Mouse (Mus musculus): ENCODE measurements at regions not wholly inside any gene's neighbourhood (a gene's known extent, or its start where the extent isn't known, plus 50 kb on each side); places are given as distances from the start of the nearest gene placed in this dataset.

GRCm38 (mm10) chr11:41533009-41533408 is 467.6 kb downstream of the Gabrg2 start:
- DNase-seq, result no peak

- no peak for DNase-seq
Observed at GRCm38 (mm10) chr11:41531971-41532896, 468.4 kb downstream of the Gabrg2 start.

GRCm38 (mm10) chr11:41524979-41525378 is 475.7 kb downstream of the Gabrg2 start:
- no peak for DNase-seq

DNA sequence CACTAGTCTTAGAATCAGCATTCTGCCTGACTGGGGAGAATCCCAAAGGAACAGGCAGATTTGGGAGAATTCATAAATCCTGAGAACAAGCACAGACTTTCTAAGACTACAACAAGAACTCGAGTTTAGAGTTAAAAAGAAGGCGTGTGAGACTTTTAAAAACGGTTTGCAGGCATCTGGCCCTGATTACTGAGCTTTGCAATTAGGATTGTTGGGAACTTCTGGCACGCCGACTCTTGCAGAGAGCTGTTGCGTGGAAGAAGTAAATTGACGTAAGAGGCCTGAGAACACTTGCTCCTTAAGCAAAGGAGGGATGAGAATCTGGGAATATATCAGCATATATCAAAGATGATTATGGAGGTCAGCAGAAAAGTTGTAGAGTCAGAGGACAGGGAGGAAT is 507.4 kb downstream of the Gabrg2 start:
- no peak for DNase-seq

DNA sequence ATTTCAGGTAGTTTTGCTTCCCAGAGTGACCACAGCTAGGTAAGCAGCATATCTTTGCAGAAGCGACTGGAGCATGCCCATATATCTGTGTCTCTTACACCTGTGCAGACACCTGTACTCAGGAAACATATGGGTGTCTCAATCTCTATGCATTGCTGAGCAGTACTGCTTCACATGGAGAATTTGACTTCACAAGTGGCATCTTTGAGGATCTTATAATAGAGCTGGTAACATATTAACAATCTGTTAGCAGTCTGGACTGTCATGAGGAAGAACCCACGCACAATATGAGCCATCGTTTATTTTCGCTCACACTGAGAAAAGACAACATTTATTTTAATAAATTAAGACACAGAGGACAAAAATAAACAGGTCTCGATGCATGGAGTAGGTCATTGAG is 508.7 kb downstream of the Gabrg2 start:
- no peak for DNase-seq

- no peak for DNase-seq
Observed at GRCm38 (mm10) chr11:41491279-41491678, 509.4 kb downstream of the Gabrg2 start.

DNA sequence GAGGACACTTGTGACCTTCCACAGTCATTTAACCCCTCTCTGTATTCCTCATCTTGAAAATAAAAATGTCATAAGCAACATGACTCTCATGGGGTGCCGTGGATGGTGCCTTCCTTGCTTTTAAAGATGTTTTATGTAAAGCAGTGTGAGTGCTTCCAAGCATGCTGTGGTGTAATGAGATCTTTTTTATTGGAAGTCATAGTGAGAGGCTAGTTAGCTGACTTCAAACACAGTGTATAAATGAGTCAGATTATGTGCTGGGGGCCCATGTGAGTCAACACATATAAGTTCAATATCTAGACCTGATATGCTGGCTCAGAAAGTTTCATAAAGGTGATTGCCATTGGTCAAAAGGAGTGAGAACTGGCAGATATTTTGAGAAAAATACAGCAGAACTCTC is 516.8 kb downstream of the Gabrg2 start:
- DNase-seq, result no peak

GRCm38 (mm10) chr11:41470938-41471633 is 529.6 kb downstream of the Gabrg2 start:
- DNase-seq, result peak; percentile 62

GRCm38 (mm10) chr11:41467330-41467729 is 533.3 kb downstream of the Gabrg2 start:
- no peak for DNase-seq

- no peak for DNase-seq
Observed at GRCm38 (mm10) chr11:41433846-41434245, 566.8 kb downstream of the Gabrg2 start.

GRCm38 (mm10) chr11:41425592-41425991 is 575.1 kb downstream of the Gabrg2 start:
- no peak for DNase-seq
